In the genomic region with DNA sequence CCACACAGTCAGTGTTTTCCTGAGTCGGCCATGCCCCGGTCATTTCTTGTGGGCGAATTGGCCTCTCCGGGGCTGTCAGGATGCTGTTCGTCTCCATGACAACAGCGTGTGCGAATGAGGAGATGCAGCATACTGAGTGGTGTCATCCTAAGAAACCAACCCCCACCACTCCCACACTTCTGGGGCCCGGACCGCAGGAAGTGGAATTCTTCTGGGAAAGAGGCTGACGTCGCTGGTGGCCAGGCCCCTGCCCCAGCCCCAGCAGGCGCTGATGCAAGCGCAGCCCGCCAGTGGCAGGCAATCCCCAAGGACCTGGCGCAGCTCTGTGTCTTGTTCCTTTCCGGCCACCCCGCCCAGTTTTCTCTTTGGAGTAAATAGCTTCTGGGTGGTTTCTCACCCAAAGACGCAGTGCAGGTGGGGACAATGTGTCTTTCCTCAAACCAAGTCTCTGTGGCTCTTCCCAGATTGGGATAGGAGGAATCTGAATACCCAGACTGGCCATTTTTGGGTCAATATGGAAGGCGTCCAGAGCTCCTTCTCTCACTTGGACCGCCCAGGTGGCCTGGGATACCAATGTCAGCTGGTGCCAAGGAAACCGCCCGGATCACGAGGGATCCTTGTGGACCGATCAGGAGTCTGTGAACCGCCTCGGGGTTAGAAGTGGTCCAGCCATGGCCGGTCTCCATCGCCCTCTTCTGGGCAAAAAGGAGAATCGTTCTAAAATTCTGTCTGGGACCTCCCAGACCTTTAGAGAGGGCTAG, we compare ENCODE assay signal across 8 mouse cellular contexts. TPM values are rescaled to one million over a fixed set of nuclear protein-coding genes. Genes with fewer than 3 reads are reported as not detected.
DNase-seq lines count a peak whose midpoint lies in the region; ATAC-seq and TF ChIP-seq lines count a peak whose summit lies in the region.

No protein-coding gene starts in this region.

- ATAC-seq in cerebellum, adult (ENCODE audit: insufficient number of reproducible peaks, low FRiP score, low TSS enrichment): peak; percentile 87
- ATAC-seq in forebrain, embryonic 14.5 days: peak; percentile 91
- ATAC-seq in liver, embryonic 13.5 days (ENCODE audit: low read depth): peak; percentile 64

- peak; percentile 90 for DNase-seq in forebrain, embryonic 14.5 days (ENCODE audit: low spot score)
- peak; percentile 87 to 89 for DNase-seq in heart, postnatal 10 days
- DNase-seq in kidney, postnatal 36 days: peak; percentile 90 to 94
- DNase-seq in liver, embryonic 13.5 days: no peak
- peak; percentile 80 for DNase-seq in neural tube, embryonic 10.5 days (ENCODE audit: extremely low spot score, low spot score)
- DNase-seq in telencephalon, adult 2 months (ENCODE audit: low read depth, low spot score): peak; percentile 87

- intact Hi-C loops in heart, postnatal 10 days (cut with DNase I): loop anchor here (1.0 to 5.0 kb wide), 8 partner anchors 49 to 612 kb away; a partner anchor contains a TSS

- WGBS in forebrain, embryonic 14.5 days: under 1% methylated on average over 29 of the region's 29 CpGs
- WGBS in liver, embryonic 13.5 days (ENCODE audit: insufficient replicate concordance): under 1% methylated on average over 29 of the region's 29 CpGs

- no peak overlapping the region for H3K27ac ChIP-seq in forebrain, embryonic 14.5 days (ENCODE audit: low read depth, low read length)
- no peak overlapping the region for H3K27ac ChIP-seq in liver, embryonic 13.5 days

- peak overlapping the region; percentile 79 for H3K4me2 ChIP-seq in forebrain, embryonic 14.5 days (ENCODE audit: low read length)
- H3K4me2 ChIP-seq in liver, embryonic 13.5 days: peak overlapping the region; percentile 55

- H3K4me3 ChIP-seq in E14TG2a.4 (replicated peaks; ENCODE audit: low read length): peak overlapping the region; percentile 69
- H3K4me3 ChIP-seq in forebrain, embryonic 14.5 days (ENCODE audit: low read depth, low read length): peak overlapping the region; percentile 32
- H3K4me3 ChIP-seq in liver, embryonic 13.5 days (replicated peaks): peak overlapping the region; percentile 30

- peak; percentile 55 for TF ChIP-seq CTCF in E14TG2a.4 (conservative IDR thresholded peaks at IDR 0.05; ENCODE audit: low read length)

- no peaks in the 10 kb centered on the region for H3K36me3 ChIP-seq in E14TG2a.4 (ENCODE audit: insufficient read depth, low read length)
- H3K36me3 ChIP-seq in forebrain, embryonic 14.5 days (ENCODE audit: control insufficient read depth, insufficient read depth, low read length): no peaks in the 10 kb centered on the region
- no peaks in the 10 kb centered on the region for H3K36me3 ChIP-seq in liver, embryonic 13.5 days

- H3K9me3 ChIP-seq in E14TG2a.4 (ENCODE audit: low read length): no peaks in the 10 kb centered on the region
- H3K9me3 ChIP-seq in forebrain, embryonic 14.5 days (replicated peaks; ENCODE audit: control insufficient read depth, low read length): no peaks in the 10 kb centered on the region
- no peaks in the 10 kb centered on the region for H3K9me3 ChIP-seq in liver, embryonic 13.5 days (replicated peaks)

- peak overlapping the region; percentile 58 for H3K9ac ChIP-seq in forebrain, embryonic 14.5 days (ENCODE audit: low read length)
- H3K9ac ChIP-seq in liver, embryonic 13.5 days: peak overlapping the region; percentile 36; the same call in 1 of the 2 replicates

- no peaks in the 10 kb centered on the region for H3K27me3 ChIP-seq in E14TG2a.4 (ENCODE audit: insufficient read depth, low read length)
- no peaks in the 10 kb centered on the region for H3K27me3 ChIP-seq in forebrain, embryonic 14.5 days (replicated peaks; ENCODE audit: control insufficient read depth, insufficient read depth, low read length)
- H3K27me3 ChIP-seq in liver, embryonic 13.5 days: peaks cover 17% of the 10 kb centered on the region

- H3K4me1 ChIP-seq in E14TG2a.4 (replicated peaks; ENCODE audit: low read depth, low read length): peaks cover 63% of the 10 kb centered on the region
- no peaks in the 10 kb centered on the region; the same call in 1 of the 2 replicates for H3K4me1 ChIP-seq in forebrain, embryonic 14.5 days (ENCODE audit: control insufficient read depth, insufficient read depth, low read length)
- H3K4me1 ChIP-seq in liver, embryonic 13.5 days (replicated peaks): peaks cover 15% of the 10 kb centered on the region

RNA-seq across cellular contexts. Expression of a gene that starts 49.2 kb away (rescaled TPM):
- polyA plus RNA-seq in forebrain, embryonic 14.5 days (2014; fragmentation: Nextera tagmentation; extraction: Ambion mirVana): 5.0 and 6.7 TPM in 2 replicates
- total RNA-seq in heart, postnatal 10 days (2021): 10 to 100 TPM; 40.0 to 40.8 TPM
- 3.3 and 5.1 TPM in 2 replicates for polyA plus RNA-seq in liver, embryonic 13.5 days (2015; fragmentation: Nextera tagmentation; extraction: Ambion mirVana)
